Mouse (Mus musculus): ENCODE measurements around the gene Mdc1.

DNA sequence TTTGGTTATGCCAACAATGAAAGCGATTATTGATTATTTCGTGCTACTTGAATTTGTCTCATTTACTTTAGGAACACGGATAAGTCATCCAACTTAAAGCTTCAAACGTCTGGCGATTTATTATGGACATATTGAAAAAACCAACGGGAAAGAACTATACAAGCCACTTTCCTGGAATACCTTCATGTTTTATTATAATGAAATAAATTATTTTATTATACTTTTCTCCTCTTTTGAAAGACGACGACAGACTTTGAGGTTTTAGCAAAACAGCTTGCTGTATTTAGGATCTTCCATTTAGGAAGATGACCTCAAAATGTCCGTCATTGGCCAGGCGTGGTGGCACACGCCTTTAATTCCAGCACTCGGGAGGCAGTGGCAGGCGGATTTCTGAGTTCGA, 754 bp upstream of the Mdc1 start:
- TF ChIP-seq POLR2A (IDR thresholded peaks at IDR 0.05; ENCODE audit: low read depth, low read length) (no peak), CTCF (IDR thresholded peaks at IDR 0.05; ENCODE audit: extremely low read depth, insufficient read length, insufficient replicate concordance, low read depth, low read length) (no peak)
